Mouse (Mus musculus) hindbrain, embryonic 12.5 days (tissue): Measurements from ENCODE around the gene Casz1. TPM values are rescaled to one million over a fixed set of nuclear protein-coding genes. Genes with fewer than 3 reads are reported as not detected.

Source experiments
- ATAC-seq: fragments of 200-750 bp; cut with Nextera tagmentation; 2 replicates; pipeline ENCODE4 v1.8.0; 2017; ENCODE audit warnings: moderate TSS enrichment; ENCODE audit not compliant: low FRiP score
- H3K27ac ChIP-seq: fragments of 300-500 bp; sonication (generic); 2 replicates; pipeline ENCODE4 v1.5.1; 2016; ENCODE audit warnings: mild to moderate bottlenecking
- H3K27me3 ChIP-seq: fragments of 300-500 bp; sonication (generic); 2 replicates; pipeline ENCODE4 v1.6.1; 2016; ENCODE audit warnings: mild to moderate bottlenecking
- H3K36me3 ChIP-seq: fragments of 300-500 bp; sonication (generic); 2 replicates; pipeline ENCODE4 v1.6.1; 2016; ENCODE audit warnings: mild to moderate bottlenecking
- H3K4me1 ChIP-seq: fragments of 300-500 bp; sonication (generic); 2 replicates; pipeline ENCODE4 v1.6.1; 2016
- H3K4me2 ChIP-seq: fragments of 300-500 bp; sonication (generic); replicated peaks from 2 replicates; pipeline ENCODE4 v1.6.1; 2016; ENCODE audit warnings: mild to moderate bottlenecking
- H3K4me3 ChIP-seq: fragments of 300-500 bp; sonication (generic); 2 replicates; pipeline ENCODE4 v1.5.1; 2016; ENCODE audit warnings: mild to moderate bottlenecking
- H3K9ac ChIP-seq: fragments of 300-500 bp; sonication (generic); 2 replicates; pipeline ENCODE4 v1.6.1; 2016; ENCODE audit warnings: mild to moderate bottlenecking, moderate library complexity
- H3K9me3 ChIP-seq: fragments of 300-500 bp; sonication (generic); replicated peaks from 2 replicates; pipeline ENCODE4 v1.6.1; 2016; ENCODE audit warnings: mild to moderate bottlenecking
- WGBS: fragments of 180-500 bp; shearing (Covaris S2); methylation state at CpG from one replicate; pipeline ENCODE4 v1.1.7; 2016; 5-methylcytosine and 5-hydroxymethylcytosine counted together
- polyA plus RNA-seq: library from polyadenylated mRNA; unstranded; fragments of >200 nt; fragmentation: Nextera tagmentation; extraction: Ambion mirVana; gene quantifications from 2 replicates; pipeline ENCODE4 v1.2.1, GENCODE M21; 2016

Casz1 gene
- polyA plus RNA-seq, 1 experiment from 2014 or later = 8.9 TPM

- H3K27ac ChIP-seq = 0 out of 2 replicates have a peak overlapping the region, but pooled peaks have one; percentile 1
- H3K27me3 ChIP-seq = peaks cover 86% of the 10 kb centered on the region
- H3K4me3 ChIP-seq = no peak overlapping the region
- no peak for ATAC-seq
- H3K9ac ChIP-seq = no peak overlapping the region
- 24% methylated on average over 10 of the region's 10 CpGs for WGBS
- no peak overlapping the region for H3K4me2 ChIP-seq
- no peaks in the 10 kb centered on the region for H3K36me3 ChIP-seq
- H3K9me3 ChIP-seq = no peaks in the 10 kb centered on the region
- peaks cover 40% of the 10 kb centered on the region for H3K4me1 ChIP-seq
These were observed 67.6 kb downstream of the Casz1 start for GRCm38 (mm10) chr4:148871751-148872334.

GRCm38 (mm10) chr4:148872372-148872771 is 68.1 kb downstream of the Casz1 start:
- peaks cover 40% of the 10 kb centered on the region for H3K4me1 ChIP-seq
- 58% methylated on average over 9 of the region's 9 CpGs for WGBS

DNA sequence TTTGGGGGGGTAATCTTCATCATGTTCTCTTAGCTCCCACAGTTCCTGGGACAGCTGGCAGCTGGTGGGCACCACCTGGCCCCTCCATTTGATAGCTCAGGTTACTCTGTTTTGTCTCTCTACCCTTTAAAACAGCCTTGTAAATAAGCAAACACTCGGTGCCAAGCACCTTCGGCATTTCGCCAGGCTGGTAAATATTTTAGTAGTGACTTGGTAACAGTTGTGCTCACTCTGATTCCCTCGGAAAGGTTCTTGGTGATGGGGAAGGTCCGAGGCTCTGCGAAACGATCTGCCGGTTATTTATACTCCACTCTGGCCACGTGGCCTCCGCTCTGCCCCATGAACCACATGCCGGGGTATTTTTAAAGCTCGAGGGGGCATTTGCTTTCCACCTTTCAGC is 68.6 kb downstream of the Casz1 start:
- Histone ChIP-seq H3K36me3 (no peaks in the 10 kb centered on the region), H3K27me3 (peaks cover 92% of the 10 kb centered on the region), H3K27ac (no peak overlapping the region; the same call in 1 of the 2 replicates), H3K4me1 (peaks cover 36% of the 10 kb centered on the region), H3K9ac (no peak overlapping the region), H3K9me3 (no peaks in the 10 kb centered on the region), H3K4me3 (no peak overlapping the region), H3K4me2 (no peak overlapping the region)
- WGBS = 68% methylated on average over 12 of the region's 12 CpGs
- no peak for ATAC-seq

More at GRCm38 (mm10) chr4:148872372-148872771, 68.1 kb downstream of the Casz1 start:
- Histone ChIP-seq H3K4me2 (no peak overlapping the region), H3K9me3 (no peaks in the 10 kb centered on the region), H3K27ac (no peak overlapping the region; the same call in 1 of the 2 replicates), H3K4me3 (no peak overlapping the region), H3K27me3 (peaks cover 91% of the 10 kb centered on the region), H3K36me3 (no peaks in the 10 kb centered on the region), H3K9ac (no peak overlapping the region)
- ATAC-seq = no peak

- no peak overlapping the region for H3K4me3 ChIP-seq
- 53% methylated on average over 9 of the region's 9 CpGs for WGBS
- H3K9ac ChIP-seq = no peak overlapping the region
- no peak overlapping the region for H3K4me2 ChIP-seq
- H3K9me3 ChIP-seq = no peaks in the 10 kb centered on the region
- peak overlapping the region; percentile 57; the same call in 1 of the 2 replicates for H3K27ac ChIP-seq
- peaks cover 45% of the 10 kb centered on the region for H3K4me1 ChIP-seq
- no peak for ATAC-seq
- no peaks in the 10 kb centered on the region for H3K36me3 ChIP-seq
- H3K27me3 ChIP-seq = peaks cover 94% of the 10 kb centered on the region
These were observed 71.9 kb downstream of the Casz1 start for GRCm38 (mm10) chr4:148876166-148876565.

GRCm38 (mm10) chr4:148876867-148877266 is 72.6 kb downstream of the Casz1 start:
- ATAC-seq = no peak
- Histone ChIP-seq H3K4me1 (peaks cover 47% of the 10 kb centered on the region), H3K9me3 (no peaks in the 10 kb centered on the region), H3K4me3 (no peak overlapping the region), H3K27me3 (peaks cover 97% of the 10 kb centered on the region), H3K27ac (no peak overlapping the region), H3K4me2 (no peak overlapping the region), H3K36me3 (no peaks in the 10 kb centered on the region), H3K9ac (no peak overlapping the region)
- WGBS = 82% methylated on average over 8 of the region's 8 CpGs

DNA sequence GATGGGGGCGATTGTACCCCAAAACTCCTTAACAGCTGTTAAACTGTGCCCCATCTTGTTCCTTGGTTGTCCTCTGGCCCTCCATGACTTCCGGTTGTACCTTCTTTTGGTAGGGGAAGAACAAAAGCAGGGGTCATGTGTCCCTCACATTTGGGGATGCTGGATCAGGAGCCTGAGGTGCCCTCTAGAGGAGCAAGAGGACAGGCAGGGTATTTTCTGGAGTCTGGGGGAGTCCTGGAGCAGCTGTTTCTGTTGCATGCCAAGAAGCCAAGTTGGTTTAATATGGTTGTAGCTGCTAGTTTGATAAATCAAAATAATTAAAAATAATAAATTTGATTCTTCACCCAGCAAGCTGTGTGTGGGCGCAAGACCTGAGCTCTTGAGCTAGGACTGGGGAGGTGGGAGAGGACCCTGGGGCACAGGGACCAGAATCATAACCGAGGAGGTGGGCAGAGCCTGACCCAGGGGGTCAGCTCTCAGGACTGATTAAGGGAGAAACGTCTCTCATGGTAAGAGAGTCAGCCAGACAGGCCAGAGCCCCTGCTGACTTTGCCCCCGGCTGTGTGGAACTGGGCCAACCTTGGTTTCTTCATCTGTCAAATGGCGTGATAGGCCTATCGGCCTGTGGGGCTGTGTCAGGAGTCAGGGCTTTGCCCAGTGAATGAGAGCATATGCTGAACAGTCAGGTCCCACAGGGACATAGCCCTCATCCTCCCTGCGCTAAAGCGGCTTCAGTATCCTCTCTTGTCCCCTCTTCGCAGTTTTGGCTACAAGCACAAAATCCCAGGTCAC is 74.2 kb downstream of the Casz1 start:
- Histone ChIP-seq H3K36me3 (no peaks in the 10 kb centered on the region), H3K4me2 (no peak overlapping the region), H3K9ac (no peak overlapping the region), H3K4me1 (peaks cover 51% of the 10 kb centered on the region), H3K4me3 (no peak overlapping the region), H3K9me3 (no peaks in the 10 kb centered on the region), H3K27ac (no peak overlapping the region), H3K27me3 (peaks cover 96% of the 10 kb centered on the region)
- 53% methylated on average over 11 of the region's 11 CpGs for WGBS
- no peak for ATAC-seq

- no peaks in the 10 kb centered on the region for H3K9me3 ChIP-seq
- WGBS = 62% methylated on average over 11 of the region's 11 CpGs
- no peaks in the 10 kb centered on the region for H3K36me3 ChIP-seq
- no peak overlapping the region for H3K9ac ChIP-seq
- ATAC-seq = no peak
- H3K4me3 ChIP-seq = no peak overlapping the region
- no peak overlapping the region for H3K27ac ChIP-seq
- peaks cover 96% of the 10 kb centered on the region for H3K27me3 ChIP-seq
- H3K4me2 ChIP-seq = no peak overlapping the region
- peaks cover 54% of the 10 kb centered on the region for H3K4me1 ChIP-seq
These were observed 74.9 kb downstream of the Casz1 start for GRCm38 (mm10) chr4:148878984-148879610.

GRCm38 (mm10) chr4:148879631-148880030 is 75.4 kb downstream of the Casz1 start:
- Histone ChIP-seq H3K36me3 (no peaks in the 10 kb centered on the region), H3K27ac (no peak overlapping the region), H3K4me2 (no peak overlapping the region), H3K27me3 (peaks cover 96% of the 10 kb centered on the region), H3K9me3 (no peaks in the 10 kb centered on the region), H3K9ac (no peak overlapping the region), H3K4me3 (no peak overlapping the region), H3K4me1 (peaks cover 59% of the 10 kb centered on the region)
- 76% methylated on average over 3 of the region's 3 CpGs for WGBS
- no peak for ATAC-seq

DNA sequence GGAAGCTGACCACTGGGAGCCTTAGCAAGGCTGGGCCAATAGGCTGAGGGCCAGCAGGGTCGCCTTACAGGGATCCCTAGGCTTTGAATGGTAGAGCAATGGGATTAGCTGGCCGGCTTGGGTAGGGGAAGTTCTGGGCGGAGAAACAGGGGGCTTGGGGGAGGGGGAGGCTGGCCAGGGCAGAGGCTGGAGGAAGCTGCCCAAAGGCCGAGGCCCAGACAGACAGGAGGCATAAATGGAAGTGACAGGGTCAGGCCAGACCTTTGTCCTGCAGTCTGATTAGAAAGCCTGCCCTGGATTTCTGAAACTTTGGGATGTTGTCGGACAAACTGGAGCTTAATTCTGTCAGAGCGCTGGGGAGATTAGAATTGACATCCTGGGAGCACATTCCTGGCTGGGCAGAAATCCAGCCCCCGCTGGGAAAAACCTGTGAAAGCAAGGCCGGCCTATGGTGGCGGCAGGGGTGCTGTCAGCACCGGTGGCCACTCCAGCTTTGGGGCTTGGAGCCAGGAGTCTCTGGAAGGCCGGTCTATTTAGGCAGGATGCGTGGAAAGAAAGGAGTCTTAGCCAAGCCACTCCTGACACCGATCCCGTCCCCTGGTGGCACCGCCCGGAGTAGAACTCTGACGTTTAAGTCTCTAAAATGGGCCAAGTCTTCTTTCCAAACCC is 76.9 kb downstream of the Casz1 start:
- Histone ChIP-seq H3K4me3 (no peak overlapping the region), H3K4me1 (peaks cover 71% of the 10 kb centered on the region), H3K9me3 (no peaks in the 10 kb centered on the region), H3K9ac (no peak overlapping the region), H3K27ac (no peak overlapping the region), H3K36me3 (no peaks in the 10 kb centered on the region), H3K27me3 (peaks cover 84% of the 10 kb centered on the region), H3K4me2 (no peak overlapping the region)
- WGBS = 12% methylated on average over 17 of the region's 17 CpGs
- no peak for ATAC-seq

GRCm38 (mm10) chr4:148881838-148882237 is 77.6 kb downstream of the Casz1 start:
- 65% methylated on average over 5 of the region's 5 CpGs for WGBS
- peaks cover 81% of the 10 kb centered on the region for H3K27me3 ChIP-seq
- H3K4me2 ChIP-seq = no peak overlapping the region
- H3K36me3 ChIP-seq = no peaks in the 10 kb centered on the region
- H3K4me1 ChIP-seq = peaks cover 73% of the 10 kb centered on the region
- no peak overlapping the region for H3K27ac ChIP-seq
- H3K4me3 ChIP-seq = no peak overlapping the region
- ATAC-seq = no peak
- H3K9me3 ChIP-seq = no peaks in the 10 kb centered on the region
- no peak overlapping the region for H3K9ac ChIP-seq

GRCm38 (mm10) chr4:148882360-148882929 is 78.2 kb downstream of the Casz1 start:
- H3K4me3 ChIP-seq = no peak overlapping the region
- no peaks in the 10 kb centered on the region for H3K36me3 ChIP-seq
- no peak for ATAC-seq
- peaks cover 74% of the 10 kb centered on the region for H3K4me1 ChIP-seq
- WGBS = 14% methylated on average over 17 of the region's 17 CpGs
- no peak overlapping the region for H3K27ac ChIP-seq
- peak overlapping the region; percentile 34 for H3K4me2 ChIP-seq
- H3K9me3 ChIP-seq = no peaks in the 10 kb centered on the region
- no peak overlapping the region for H3K9ac ChIP-seq
- H3K27me3 ChIP-seq = peaks cover 81% of the 10 kb centered on the region

- Histone ChIP-seq H3K9ac (no peak overlapping the region), H3K27ac (peak overlapping the region; percentile 4; the same call in 1 of the 2 replicates), H3K4me1 (peaks cover 78% of the 10 kb centered on the region), H3K36me3 (no peaks in the 10 kb centered on the region), H3K27me3 (peaks cover 81% of the 10 kb centered on the region), H3K9me3 (no peaks in the 10 kb centered on the region), H3K4me2 (no peak overlapping the region), H3K4me3 (no peak overlapping the region)
- ATAC-seq = no peak
- 80% methylated on average over 14 of the region's 14 CpGs for WGBS
These were observed 80.4 kb downstream of the Casz1 start for GRCm38 (mm10) chr4:148884596-148884995.
